Mouse (Mus musculus) stomach, embryonic 15.5 days (tissue): ENCODE data around the gene Ncoa3. TPM values are rescaled to one million over a fixed set of nuclear protein-coding genes. Genes with fewer than 3 reads are reported as not detected.

Source experiments
- ATAC-seq: fragments of 200-750 bp; cut with Nextera tagmentation; 2 replicates; pipeline ENCODE4 v1.8.0; 2017; ENCODE audit warnings: low read depth, moderate number of reproducible peaks, moderate TSS enrichment; ENCODE audit not compliant: insufficient read depth, low FRiP score
- H3K27ac ChIP-seq: fragments of 300-500 bp; sonication (generic); 2 replicates; pipeline ENCODE4 v1.5.1; 2015; ENCODE audit warnings: mild to moderate bottlenecking, inconsistent platforms
- H3K27me3 ChIP-seq: fragments of 300-500 bp; sonication (generic); replicated peaks from 2 replicates; pipeline ENCODE4 v1.6.1; 2015; ENCODE audit warnings: inconsistent platforms
- H3K36me3 ChIP-seq: fragments of 300-500 bp; sonication (generic); 2 replicates; pipeline ENCODE4 v1.6.1; 2015; ENCODE audit warnings: inconsistent platforms
- H3K4me1 ChIP-seq: fragments of 300-500 bp; sonication (generic); 2 replicates; pipeline ENCODE4 v1.6.1; 2015; ENCODE audit warnings: inconsistent platforms
- H3K4me2 ChIP-seq: fragments of 300-500 bp; sonication (generic); 2 replicates; pipeline ENCODE4 v1.6.1; 2015; ENCODE audit warnings: mild to moderate bottlenecking, inconsistent platforms
- H3K4me3 ChIP-seq: fragments of 300-500 bp; sonication (generic); replicated peaks from 2 replicates; pipeline ENCODE4 v1.5.1; 2015; ENCODE audit warnings: inconsistent platforms
- H3K9ac ChIP-seq: fragments of 300-500 bp; sonication (generic); 2 replicates; pipeline ENCODE4 v1.6.1; 2015; ENCODE audit warnings: inconsistent platforms
- H3K9me3 ChIP-seq: fragments of 300-500 bp; sonication (generic); 2 replicates; pipeline ENCODE4 v1.6.1; 2016; ENCODE audit warnings: inconsistent platforms
- WGBS: fragments of 180-500 bp; shearing (Covaris S2); methylation state at CpG from one replicate; pipeline ENCODE4 v1.1.7; 2015; 5-methylcytosine and 5-hydroxymethylcytosine counted together
- polyA plus RNA-seq: library from polyadenylated mRNA; unstranded; fragments of >200 nt; fragmentation: Nextera tagmentation; extraction: Ambion mirVana; gene quantifications from 2 replicates; pipeline ENCODE4 v1.2.1, GENCODE M21; 2015

Gene Ncoa3
- polyA plus RNA-seq, 1 experiment from 2014 or later, result 12.9 TPM

- 90% methylated on average over 11 of the region's 11 CpGs for WGBS
- Histone ChIP-seq H3K9me3 (no peaks in the 10 kb centered on the region), H3K27ac (no peak overlapping the region), H3K4me2 (no peak overlapping the region), H3K4me3 (no peak overlapping the region), H3K36me3 (peaks cover 12% of the 10 kb centered on the region; the same call in 1 of the 2 replicates), H3K9ac (no peak overlapping the region), H3K27me3 (no peaks in the 10 kb centered on the region), H3K4me1 (peaks cover 11% of the 10 kb centered on the region)
- no peak for ATAC-seq
Measured at GRCm38 (mm10) chr2:166112986-166113385, 120.5 kb downstream of the Ncoa3 start.

GRCm38 (mm10) chr2:166115571-166116277 lies 123.3 kb downstream of the Ncoa3 start:
- peaks cover 12% of the 10 kb centered on the region; the same call in 1 of the 2 replicates for H3K36me3 ChIP-seq
- H3K9ac ChIP-seq, result no peak overlapping the region
- H3K4me3 ChIP-seq, result no peak overlapping the region
- WGBS, result 77% methylated on average over 15 of the region's 15 CpGs
- peak; percentile 37 for ATAC-seq
- H3K27me3 ChIP-seq, result no peaks in the 10 kb centered on the region
- no peak overlapping the region for H3K4me2 ChIP-seq
- no peak overlapping the region for H3K27ac ChIP-seq
- no peaks in the 10 kb centered on the region for H3K9me3 ChIP-seq
- 0 out of 2 replicates have a peak, but pooled peaks cover 4% of the 10 kb centered on the region for H3K4me1 ChIP-seq

GRCm38 (mm10) chr2:166116278-166116608 lies 123.8 kb downstream of the Ncoa3 start:
- no peaks in the 10 kb centered on the region for H3K27me3 ChIP-seq
- H3K9ac ChIP-seq, result no peak overlapping the region
- H3K36me3 ChIP-seq, result peaks cover 12% of the 10 kb centered on the region; the same call in 1 of the 2 replicates
- H3K4me1 ChIP-seq, result 0 out of 2 replicates have a peak, but pooled peaks cover 3% of the 10 kb centered on the region
- H3K4me3 ChIP-seq, result no peak overlapping the region
- H3K9me3 ChIP-seq, result no peaks in the 10 kb centered on the region
- 86% methylated on average over 7 of the region's 7 CpGs for WGBS
- no peak for ATAC-seq
- H3K27ac ChIP-seq, result no peak overlapping the region
- H3K4me2 ChIP-seq, result no peak overlapping the region

GRCm38 (mm10) chr2:166116704-166117103 lies 124.3 kb downstream of the Ncoa3 start:
- H3K9me3 ChIP-seq, result no peaks in the 10 kb centered on the region
- H3K4me3 ChIP-seq, result no peak overlapping the region
- no peak overlapping the region for H3K4me2 ChIP-seq
- H3K4me1 ChIP-seq, result 0 out of 2 replicates have a peak, but pooled peaks cover 3% of the 10 kb centered on the region
- no peak overlapping the region for H3K27ac ChIP-seq
- no peak overlapping the region for H3K9ac ChIP-seq
- ATAC-seq, result no peak
- WGBS, result 87% methylated on average over 16 of the region's 16 CpGs
- H3K27me3 ChIP-seq, result no peaks in the 10 kb centered on the region
- peaks cover 12% of the 10 kb centered on the region; the same call in 1 of the 2 replicates for H3K36me3 ChIP-seq

- WGBS, result 78% methylated on average over 2 of the region's 2 CpGs
Measured at GRCm38 (mm10) chr2:166119992-166120391, 127.6 kb downstream of the Ncoa3 start.

GRCm38 (mm10) chr2:166121681-166122355 lies 129.4 kb downstream of the Ncoa3 start:
- Histone ChIP-seq H3K4me2 (no peak overlapping the region), H3K9me3 (no peaks in the 10 kb centered on the region), H3K27ac (no peak overlapping the region; the same call in 1 of the 2 replicates), H3K36me3 (no peaks in the 10 kb centered on the region), H3K9ac (no peak overlapping the region), H3K4me1 (0 out of 2 replicates have a peak, but pooled peaks cover 3% of the 10 kb centered on the region), H3K27me3 (no peaks in the 10 kb centered on the region), H3K4me3 (no peak overlapping the region)
- ATAC-seq, result no peak
- 76% methylated on average over 14 of the region's 14 CpGs for WGBS

More at GRCm38 (mm10) chr2:166119992-166120391, 127.6 kb downstream of the Ncoa3 start:
- Histone ChIP-seq H3K4me3 (no peak overlapping the region), H3K36me3 (peaks cover 7% of the 10 kb centered on the region; the same call in 1 of the 2 replicates), H3K27me3 (no peaks in the 10 kb centered on the region), H3K4me2 (no peak overlapping the region), H3K27ac (no peak overlapping the region), H3K9me3 (no peaks in the 10 kb centered on the region), H3K9ac (no peak overlapping the region), H3K4me1 (0 out of 2 replicates have a peak, but pooled peaks cover 3% of the 10 kb centered on the region)
- no peak for ATAC-seq

- Histone ChIP-seq H3K4me2 (no peak overlapping the region), H3K9ac (no peak overlapping the region), H3K4me1 (0 out of 2 replicates have a peak, but pooled peaks cover 3% of the 10 kb centered on the region), H3K27ac (no peak overlapping the region; the same call in 1 of the 2 replicates), H3K9me3 (no peaks in the 10 kb centered on the region), H3K4me3 (no peak overlapping the region), H3K27me3 (no peaks in the 10 kb centered on the region), H3K36me3 (no peaks in the 10 kb centered on the region)
- ATAC-seq, result no peak
- WGBS, result 67% methylated on average over 6 of the region's 6 CpGs
Measured at GRCm38 (mm10) chr2:166122781-166123180, 130.3 kb downstream of the Ncoa3 start.

Other genes with a start within 250 kb of the Ncoa3 start
- gene Zmynd8, start 93.6 kb upstream of the Ncoa3 start, polyA plus RNA-seq, result 53.6 and 54.5 TPM in 2 replicates
- gene Sulf2, start 163.0 kb downstream of the Ncoa3 start, polyA plus RNA-seq, result 121 and 140 TPM in 2 replicates